Mouse (Mus musculus) lung, embryonic 16.5 days (tissue): ENCODE results near the gene Dhx35. TPM values are rescaled to one million over a fixed set of nuclear protein-coding genes. Genes with fewer than 3 reads are reported as not detected.

ENCODE experiments used
- ATAC-seq: fragments of 200-750 bp; cut with Nextera tagmentation; 2 replicates; pipeline ENCODE4 v1.8.0; 2017; ENCODE audit warnings: low read depth, mild to moderate bottlenecking, moderate library complexity
- H3K27ac ChIP-seq: fragments of 300-500 bp; sonication (generic); 2 replicates; pipeline ENCODE4 v1.5.1; 2014; ENCODE audit warnings: mild to moderate bottlenecking, control low read depth, low read length
- H3K27me3 ChIP-seq: fragments of 300-500 bp; sonication (generic); 2 replicates; pipeline ENCODE4 v1.6.1; 2014; ENCODE audit warnings: low read depth, low read length, mixed read lengths; ENCODE audit not compliant: control insufficient read depth, insufficient read depth
- H3K36me3 ChIP-seq: fragments of 300-500 bp; sonication (generic); 2 replicates; pipeline ENCODE4 v1.6.1; 2014; ENCODE audit warnings: low read length; ENCODE audit not compliant: control insufficient read depth, insufficient read depth
- H3K4me1 ChIP-seq: fragments of 300-500 bp; sonication (generic); replicated peaks from 2 replicates; pipeline ENCODE4 v1.6.1; 2014; ENCODE audit warnings: low read length, mixed read lengths; ENCODE audit not compliant: control insufficient read depth, insufficient read depth
- H3K4me2 ChIP-seq: fragments of 300-500 bp; sonication (generic); 2 replicates; pipeline ENCODE4 v1.6.1; 2014; ENCODE audit warnings: low read depth, low read length, control low read depth
- H3K4me3 ChIP-seq: fragments of 300-500 bp; sonication (generic); 2 replicates; pipeline ENCODE4 v1.5.1; 2014; ENCODE audit warnings: mild to moderate bottlenecking, low read length, control low read depth
- H3K9ac ChIP-seq: fragments of 300-500 bp; sonication (generic); 2 replicates; pipeline ENCODE4 v1.6.1; 2014; ENCODE audit warnings: low read length, control low read depth
- H3K9me3 ChIP-seq: fragments of 300-500 bp; sonication (generic); 2 replicates; pipeline ENCODE4 v1.6.1; 2016; ENCODE audit warnings: low read length; ENCODE audit not compliant: control insufficient read depth
- WGBS: fragments of 180-500 bp; shearing (Covaris S2); extraction: QIAGEN DNeasy Blood & Tissue Kit; methylation state at CpG from one replicate; pipeline ENCODE4 v1.1.7; 2014; 5-methylcytosine and 5-hydroxymethylcytosine counted together
- polyA plus RNA-seq: library from polyadenylated mRNA; unstranded; fragments of >200 nt; fragmentation: Nextera tagmentation; extraction: Ambion mirVana; gene quantifications from 2 replicates; pipeline ENCODE4 v1.2.1, GENCODE M21; 2015

Dhx35 gene
- polyA plus RNA-seq: 12.5 and 13.9 TPM in 2 replicates

DNA sequence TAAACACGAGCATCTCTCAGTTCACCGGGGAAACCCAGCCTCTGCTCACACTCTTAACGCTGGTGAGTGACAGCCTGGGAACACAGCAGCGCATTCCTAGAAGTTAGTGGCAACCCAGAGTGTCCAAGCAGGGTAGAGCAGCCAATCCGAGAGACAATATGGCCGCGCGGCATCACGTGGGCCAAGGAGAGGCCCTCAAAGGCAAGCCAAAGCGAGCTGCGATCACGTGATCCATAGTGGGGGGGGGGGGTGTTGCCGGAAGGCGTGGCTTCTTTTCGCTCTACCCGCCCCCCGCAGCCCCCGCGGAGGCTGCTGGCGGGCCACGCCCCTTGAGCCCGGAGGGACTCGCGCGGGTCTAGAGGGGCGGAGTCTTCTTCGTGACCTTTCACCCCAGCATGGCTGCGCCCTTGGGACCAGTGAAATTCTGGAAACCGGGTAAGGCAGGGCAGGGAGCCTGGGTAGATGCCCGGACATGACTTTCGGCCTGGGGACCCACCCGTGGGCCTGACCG, at the start of gene Dhx35:
TSS of gene Dhx35 (plus strand) at position 314 of the 511 bp plus-strand sequence.
- Histone ChIP-seq H3K36me3 (no peaks in the 10 kb centered on the region), H3K27me3 (no peaks in the 10 kb centered on the region), H3K4me1 (peaks cover 10% of the 10 kb centered on the region), H3K9ac (peak within 1 kb of the TSS; percentile 86), H3K27ac (peak within 1 kb of the TSS; percentile 85), H3K4me3 (peak within 1 kb of the TSS; percentile 92), H3K9me3 (no peaks in the 10 kb centered on the region), H3K4me2 (peak within 1 kb of the TSS; percentile 90)
- ATAC-seq: peak; percentile 100
- under 1% methylated on average over 33 of the region's 33 CpGs for WGBS

DNA sequence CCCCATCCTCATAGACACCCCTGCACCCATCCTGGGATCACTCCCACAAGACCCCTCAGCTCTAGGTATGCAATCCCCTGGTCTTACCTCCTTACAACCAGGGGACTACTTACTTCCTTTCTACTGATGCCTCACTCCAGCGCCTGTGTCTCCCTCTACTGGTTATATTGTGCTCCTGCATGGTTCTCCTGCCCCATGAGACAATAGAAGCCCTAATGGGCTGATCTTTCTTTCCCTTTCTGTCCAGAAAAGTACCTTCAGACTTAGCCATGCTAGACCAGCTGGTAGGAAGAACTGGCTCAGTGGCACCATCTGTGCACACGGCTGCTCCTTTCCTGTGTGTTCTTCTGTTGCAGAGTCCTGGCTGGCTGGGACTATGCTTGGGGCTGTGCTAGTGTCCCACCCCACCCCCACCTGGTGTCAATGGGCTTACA, 49.5 kb upstream of the Dhx35 start:
- Histone ChIP-seq H3K27ac (no peak overlapping the region), H3K4me3 (no peak overlapping the region), H3K4me2 (no peak overlapping the region), H3K36me3 (no peaks in the 10 kb centered on the region), H3K4me1 (no peaks in the 10 kb centered on the region), H3K27me3 (no peaks in the 10 kb centered on the region), H3K9ac (no peak overlapping the region), H3K9me3 (no peaks in the 10 kb centered on the region)
- 23% methylated on average over 2 of the region's 2 CpGs for WGBS
- ATAC-seq: no peak

DNA sequence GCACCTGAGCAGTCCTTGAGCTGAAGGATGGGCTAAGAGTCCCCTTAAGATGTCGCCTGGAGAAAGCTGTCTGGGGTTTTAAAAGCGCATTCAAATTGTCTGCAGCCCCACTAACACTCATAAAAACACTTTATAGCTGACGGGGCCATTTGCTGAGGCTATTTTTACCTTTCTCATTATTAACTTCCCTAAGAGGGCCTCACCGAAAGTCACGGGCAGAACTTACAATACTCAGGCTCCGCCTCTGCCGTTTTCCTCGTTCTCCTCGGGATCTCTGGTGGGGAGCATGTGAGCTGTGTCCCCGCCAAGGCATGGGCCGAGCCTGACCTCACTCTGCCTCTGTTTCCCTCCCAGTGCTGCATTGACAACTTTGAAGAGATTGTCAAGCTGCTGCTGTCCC, 48.4 kb upstream of the Dhx35 start:
- no peak overlapping the region for H3K27ac ChIP-seq
- ATAC-seq: no peak
- H3K27me3 ChIP-seq: no peaks in the 10 kb centered on the region
- no peak overlapping the region for H3K4me3 ChIP-seq
- H3K9me3 ChIP-seq: no peaks in the 10 kb centered on the region
- 64% methylated on average over 11 of the region's 11 CpGs for WGBS
- H3K4me2 ChIP-seq: no peak overlapping the region
- no peak overlapping the region for H3K9ac ChIP-seq
- H3K36me3 ChIP-seq: no peaks in the 10 kb centered on the region
- no peaks in the 10 kb centered on the region for H3K4me1 ChIP-seq

DNA sequence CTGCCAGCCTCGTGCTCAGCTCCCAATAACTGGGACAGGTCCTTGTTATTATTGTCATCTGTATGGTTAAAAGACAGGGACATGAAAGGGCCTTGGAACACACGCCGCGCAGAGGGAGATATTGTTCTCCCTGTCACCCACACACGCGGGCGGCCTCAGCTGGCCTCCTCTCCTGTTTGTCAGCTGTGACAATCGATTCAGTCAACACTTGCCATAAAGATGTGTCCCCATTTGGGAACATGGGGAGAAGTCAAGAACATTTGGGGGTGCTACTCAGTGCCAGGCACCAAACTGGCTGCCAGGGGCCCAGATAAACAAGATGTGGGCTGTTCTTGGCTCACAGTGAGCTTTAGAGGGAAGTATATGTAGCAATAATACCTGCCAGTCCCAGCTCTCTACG, 45.2 kb upstream of the Dhx35 start:
- H3K9ac ChIP-seq: no peak overlapping the region
- ATAC-seq: no peak
- H3K4me1 ChIP-seq: no peaks in the 10 kb centered on the region
- no peak overlapping the region for H3K4me2 ChIP-seq
- 90% methylated on average over 9 of the region's 9 CpGs for WGBS
- H3K4me3 ChIP-seq: no peak overlapping the region
- no peaks in the 10 kb centered on the region for H3K9me3 ChIP-seq
- H3K27ac ChIP-seq: no peak overlapping the region
- H3K36me3 ChIP-seq: no peaks in the 10 kb centered on the region
- H3K27me3 ChIP-seq: no peaks in the 10 kb centered on the region

DNA sequence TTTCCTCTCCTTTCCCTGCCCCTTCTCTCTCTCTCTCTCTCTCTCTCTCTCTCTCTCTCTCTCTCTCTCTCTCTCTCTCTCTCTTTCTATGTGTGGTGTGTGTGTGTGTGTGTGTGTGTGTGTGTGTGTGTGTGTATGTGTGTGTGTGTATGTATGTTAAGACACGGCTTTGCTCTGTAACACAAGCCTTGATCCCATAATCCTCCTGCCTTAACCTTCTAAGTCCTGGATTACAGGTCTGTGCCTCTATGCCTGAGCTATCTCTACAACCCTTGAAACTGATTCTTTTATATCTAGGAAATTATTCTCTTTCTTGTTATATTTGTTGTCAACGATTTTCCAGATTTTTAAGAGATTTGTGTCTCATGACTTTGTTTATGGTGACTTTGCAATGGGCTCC, 34.4 kb upstream of the Dhx35 start:
- Histone ChIP-seq H3K4me1 (no peaks in the 10 kb centered on the region), H3K4me3 (no peak overlapping the region), H3K9me3 (no peaks in the 10 kb centered on the region), H3K27me3 (no peaks in the 10 kb centered on the region), H3K4me2 (no peak overlapping the region), H3K9ac (no peak overlapping the region), H3K27ac (no peak overlapping the region), H3K36me3 (no peaks in the 10 kb centered on the region)
- WGBS: 53% methylated on average over 2 of the region's 2 CpGs
- no peak for ATAC-seq

DNA sequence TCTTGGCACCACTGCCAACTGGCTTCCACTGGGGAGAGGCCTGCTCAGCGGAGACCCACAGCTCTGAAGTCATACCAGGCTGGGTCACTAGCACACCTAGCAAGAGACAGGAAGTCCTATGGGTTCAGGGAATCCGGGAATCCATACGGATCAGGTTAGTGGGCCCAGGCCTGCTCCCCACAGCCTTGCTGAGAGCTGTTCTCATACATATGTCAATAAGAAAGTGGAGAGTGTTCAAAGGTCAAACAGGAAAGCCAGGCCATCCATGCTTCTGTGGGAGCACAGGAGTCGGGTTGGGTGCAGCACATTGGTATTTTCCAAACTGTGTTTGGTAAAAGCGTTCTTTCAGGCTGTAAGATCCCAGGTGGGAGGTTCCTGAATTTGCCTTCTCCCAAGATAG, 32.3 kb upstream of the Dhx35 start:
- Histone ChIP-seq H3K36me3 (no peaks in the 10 kb centered on the region), H3K9me3 (no peaks in the 10 kb centered on the region), H3K27ac (no peak overlapping the region), H3K4me2 (no peak overlapping the region), H3K4me3 (no peak overlapping the region), H3K9ac (no peak overlapping the region), H3K4me1 (no peaks in the 10 kb centered on the region; the same call in 1 of the 2 replicates), H3K27me3 (no peaks in the 10 kb centered on the region)
- ATAC-seq: no peak
- WGBS: 75% methylated on average over 5 of the region's 5 CpGs

DNA sequence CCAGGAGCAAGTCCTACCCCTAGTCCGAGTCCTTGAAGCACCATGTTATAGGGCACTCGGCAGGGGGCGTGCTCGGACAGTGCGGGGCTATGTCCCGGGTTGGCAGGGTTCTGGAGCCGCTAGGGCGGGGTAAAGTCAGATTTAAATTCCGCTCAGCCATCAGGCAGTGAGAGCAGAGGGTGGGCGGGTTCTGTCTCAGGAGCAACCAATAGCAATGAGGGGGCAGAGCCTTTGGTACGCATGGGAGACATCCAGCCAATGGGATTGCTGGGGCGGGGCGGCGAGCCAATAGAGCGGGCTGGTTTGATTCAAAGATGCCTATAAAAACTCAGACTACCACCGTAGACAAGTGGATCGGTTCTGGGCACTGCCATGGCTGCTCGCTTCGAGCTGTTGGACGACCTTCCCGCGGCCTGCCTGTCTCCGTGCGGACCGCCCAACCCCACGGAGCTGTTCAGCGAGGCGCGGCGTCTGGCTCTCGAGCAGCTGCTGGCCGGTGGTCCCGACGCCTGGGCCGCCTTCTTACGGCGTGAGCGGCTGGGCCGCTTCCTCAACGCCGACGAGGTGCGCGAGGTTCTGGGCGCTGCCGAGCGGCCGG, 26.8 kb upstream of the Dhx35 start, which contains the start of gene Fam83d:
TSS of gene Fam83d (plus strand) at position 352 of the 598 bp plus-strand sequence.
- ATAC-seq: peak; percentile 99
- 0% methylated on average over 45 of the region's 48 CpGs for WGBS
- H3K4me1 ChIP-seq: peaks cover 37% of the 10 kb centered on the region
- H3K4me3 ChIP-seq: peak within 1 kb of the TSS; percentile 88
- H3K27me3 ChIP-seq: no peaks in the 10 kb centered on the region
- no peaks in the 10 kb centered on the region for H3K9me3 ChIP-seq
- H3K36me3 ChIP-seq: no peaks in the 10 kb centered on the region
- H3K27ac ChIP-seq: peak within 1 kb of the TSS; percentile 78
- H3K9ac ChIP-seq: peak within 1 kb of the TSS; percentile 88
- peak within 1 kb of the TSS; percentile 95 for H3K4me2 ChIP-seq

DNA sequence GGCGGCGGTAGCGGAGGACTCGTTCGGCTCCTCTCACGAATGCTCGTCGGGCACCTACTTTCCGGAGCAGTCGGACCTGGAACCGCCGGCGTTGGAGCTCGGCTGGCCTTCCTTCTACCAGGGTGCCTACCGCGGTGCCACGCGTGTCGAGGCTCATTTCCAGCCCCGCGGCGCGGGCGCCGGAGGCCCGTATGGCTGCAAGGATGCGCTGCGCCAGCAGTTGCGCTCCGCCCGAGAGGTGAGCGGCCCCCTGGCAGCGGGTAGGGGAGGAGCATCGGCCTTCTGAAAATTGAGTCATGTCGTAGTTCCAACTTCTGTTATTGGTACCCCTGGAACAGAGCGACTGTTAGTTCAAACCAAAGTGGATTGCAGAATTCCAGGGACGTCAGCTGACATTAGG, 26.3 kb upstream of the Dhx35 start:
- H3K4me1 ChIP-seq: peaks cover 37% of the 10 kb centered on the region
- ATAC-seq: peak; percentile 11; the same call in 1 of the 2 replicates
- peak overlapping the region; percentile 88 for H3K9ac ChIP-seq
- H3K9me3 ChIP-seq: no peaks in the 10 kb centered on the region
- no peaks in the 10 kb centered on the region for H3K27me3 ChIP-seq
- peak overlapping the region; percentile 78 for H3K27ac ChIP-seq
- H3K36me3 ChIP-seq: no peaks in the 10 kb centered on the region
- under 1% methylated on average over 36 of the region's 37 CpGs for WGBS
- H3K4me2 ChIP-seq: peak overlapping the region; percentile 95
- H3K4me3 ChIP-seq: peak overlapping the region; percentile 88

DNA sequence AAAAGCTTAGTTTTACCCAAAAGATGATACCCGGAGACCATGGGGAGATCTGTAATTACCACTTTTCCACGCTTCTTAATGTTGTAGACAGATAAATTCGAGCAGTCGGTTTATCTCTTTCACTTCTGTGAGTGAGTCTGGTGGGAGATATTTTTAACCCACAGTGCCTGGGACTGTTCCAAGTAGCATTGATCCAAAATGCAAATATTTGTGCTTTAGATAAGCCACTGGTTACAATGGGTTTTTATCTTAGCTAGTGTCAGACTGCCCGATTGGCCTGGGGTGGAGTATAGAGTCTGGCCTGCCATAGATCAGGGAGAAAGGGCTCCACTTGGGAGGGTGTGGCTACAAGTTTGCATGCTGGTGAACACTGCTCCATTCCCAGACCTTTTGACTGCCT, 25.8 kb upstream of the Dhx35 start:
- Histone ChIP-seq H3K4me3 (peak overlapping the region; percentile 88), H3K4me1 (peaks cover 37% of the 10 kb centered on the region), H3K4me2 (peak overlapping the region; percentile 95), H3K27ac (peak overlapping the region; percentile 78), H3K27me3 (no peaks in the 10 kb centered on the region), H3K9me3 (no peaks in the 10 kb centered on the region), H3K36me3 (no peaks in the 10 kb centered on the region), H3K9ac (peak overlapping the region; percentile 88)
- ATAC-seq: no peak
- 2% methylated on average over 5 of the region's 5 CpGs for WGBS
